Mouse (Mus musculus) C2C12 (cell line): ENCODE results near the gene Cers2. TPM values are rescaled to one million over a fixed set of nuclear protein-coding genes. Genes with fewer than 3 reads are reported as not detected.

ENCODE experiments used
- H3K27me3 ChIP-seq: one replicate; pipeline ENCODE4 v1.6.1; 2011; ENCODE audit not compliant: control insufficient read depth, insufficient read depth, insufficient read length
- H3K36me3 ChIP-seq: one replicate; pipeline ENCODE4 v1.6.1; 2011; ENCODE audit not compliant: control insufficient read depth, insufficient read depth
- H3K4me3 ChIP-seq: one replicate; pipeline ENCODE4 v1.5.1; 2011; ENCODE audit warnings: mild to moderate bottlenecking, control low read depth; ENCODE audit not compliant: poor library complexity, insufficient read depth, severe bottlenecking
- H3K79me2 ChIP-seq: one replicate; pipeline ENCODE4 v1.6.1; 2011; ENCODE audit not compliant: control insufficient read depth, insufficient read depth
- H3K79me3 ChIP-seq: one replicate; pipeline ENCODE4 v1.6.1; 2011; ENCODE audit warnings: low read depth, control low read depth
- H3ac ChIP-seq: one replicate; pipeline ENCODE3; 2011; ENCODE audit warnings: low read depth; ENCODE audit not compliant: control insufficient read depth, insufficient read length
- CEBPB ChIP-seq: IDR thresholded peaks from one replicate; pipeline ENCODE4 v1.6.1; 2011; ENCODE audit warnings: low read depth, mild to moderate bottlenecking, control low read depth, moderate library complexity
- CTCF ChIP-seq: IDR thresholded peaks from one replicate; pipeline ENCODE4 v1.5.1; 2011; ENCODE audit not compliant: control insufficient read depth, insufficient read depth, insufficient read length
- FOSL1 ChIP-seq: IDR thresholded peaks from one replicate; pipeline ENCODE4 v1.8.0; 2011; ENCODE audit warnings: mild to moderate bottlenecking, low read length; ENCODE audit not compliant: poor library complexity, insufficient read depth, severe bottlenecking
- MAX ChIP-seq: IDR thresholded peaks from one replicate; pipeline ENCODE4 v1.6.1; 2011; ENCODE audit warnings: mild to moderate bottlenecking, control low read depth
- MYOD1 ChIP-seq: IDR thresholded peaks from one replicate; pipeline ENCODE4 v1.6.1; 2011; ENCODE audit warnings: low read depth; ENCODE audit not compliant: control insufficient read depth, insufficient read length
- MYOG ChIP-seq: IDR thresholded peaks from one replicate; pipeline ENCODE4 v1.6.1; 2011; ENCODE audit not compliant: control insufficient read depth, insufficient read length; ENCODE audit errors: extremely low read depth
- USF1 ChIP-seq: IDR thresholded peaks from one replicate; pipeline ENCODE4 v1.6.1; 2011; ENCODE audit warnings: low read depth, mild to moderate bottlenecking, control low read depth, moderate library complexity
- polyA plus RNA-seq: library from polyadenylated mRNA; unstranded; fragments of >200 nt; fragmentation: generic; extraction: Trizol; gene quantifications from one replicate; pipeline ENCODE4 v1.2.1, GENCODE M21; 2012; ENCODE audit warnings: missing spikeins

Cers2 gene
- polyA plus RNA-seq, 1 experiment, result 146 TPM

DNA sequence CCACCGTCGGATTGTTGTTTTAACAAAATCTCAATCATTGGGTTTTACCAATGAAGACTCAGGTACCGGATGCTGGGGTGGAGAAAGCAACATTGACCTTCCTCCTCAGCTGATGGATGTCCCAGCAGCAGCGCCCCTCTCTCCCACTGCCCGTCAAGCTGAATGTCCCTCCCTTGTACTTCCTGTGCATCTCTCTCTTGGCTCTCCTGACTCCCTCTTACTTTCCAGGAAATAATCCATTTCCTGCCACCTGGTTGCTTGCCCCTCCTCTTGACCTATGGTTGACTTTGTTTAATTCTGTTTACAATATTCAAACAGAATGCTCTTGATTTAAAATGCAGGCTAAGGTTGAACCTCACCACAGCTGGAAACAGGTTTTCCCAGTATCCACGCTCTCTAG, 24.4 kb upstream of the Cers2 start:
- no peak overlapping the region for H3K4me3 ChIP-seq
- H3K79me2 ChIP-seq, result peaks cover 10% of the 10 kb centered on the region
- H3ac ChIP-seq, result no peak overlapping the region
- H3K36me3 ChIP-seq, result peaks cover 43% of the 10 kb centered on the region
- TF ChIP-seq CEBPB (no peak), MYOD1 (no peak), MYOG (no peak), CTCF (no peak), MAX (no peak), USF1 (no peak), FOSL1 (no peak)
- H3K27me3 ChIP-seq, result no peaks in the 10 kb centered on the region
- H3K79me3 ChIP-seq, result peaks cover 1% of the 10 kb centered on the region

DNA sequence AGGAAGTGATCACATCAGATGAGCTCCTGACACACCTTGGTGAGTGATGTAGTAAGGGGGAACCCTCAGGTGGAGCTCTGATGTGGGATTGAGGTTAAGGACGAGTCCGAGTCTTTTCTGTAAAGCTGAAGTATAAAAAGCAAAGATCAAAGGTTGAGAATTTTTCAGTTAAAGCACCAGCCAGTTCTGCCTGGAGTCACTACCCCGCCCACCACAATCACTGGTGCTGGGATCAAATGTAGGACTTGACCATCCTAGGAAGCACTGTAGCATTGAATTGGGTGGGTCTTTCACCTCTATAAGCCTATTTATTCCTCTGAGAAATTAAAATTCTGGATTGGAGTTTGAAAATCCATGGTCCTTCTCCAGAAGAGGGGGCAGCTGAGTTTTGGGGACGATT, 23.6 kb upstream of the Cers2 start:
- peaks cover 52% of the 10 kb centered on the region for H3K36me3 ChIP-seq
- H3K79me3 ChIP-seq, result peaks cover 1% of the 10 kb centered on the region
- peaks cover 2% of the 10 kb centered on the region for H3K79me2 ChIP-seq
- H3K27me3 ChIP-seq, result no peaks in the 10 kb centered on the region
- no peak overlapping the region for H3ac ChIP-seq
- TF ChIP-seq FOSL1 (no peak), MYOD1 (no peak), MAX (no peak), USF1 (no peak), CEBPB (no peak), MYOG (no peak), CTCF (no peak)
- no peak overlapping the region for H3K4me3 ChIP-seq

DNA sequence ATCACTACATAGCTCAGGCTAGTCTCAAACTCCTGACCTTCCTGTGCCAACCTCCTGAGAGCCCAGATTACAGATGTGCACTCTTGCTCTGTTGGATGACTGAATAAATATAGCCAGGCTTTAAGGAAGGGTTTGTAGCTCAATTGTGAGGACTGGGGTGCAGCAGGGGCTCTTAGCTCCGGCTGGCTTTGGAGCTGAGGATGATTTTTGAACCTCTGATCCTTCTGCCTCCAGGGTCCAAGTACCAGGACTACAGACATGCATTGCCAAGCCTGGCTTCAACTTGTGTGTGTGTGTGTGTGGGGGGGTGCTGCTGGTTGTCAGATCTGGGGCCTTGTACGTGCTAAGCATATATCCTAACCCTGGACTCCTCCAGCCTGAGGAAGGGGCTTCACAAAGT, 21.7 kb upstream of the Cers2 start:
- Histone ChIP-seq H3ac (no peak overlapping the region), H3K36me3 (peaks cover 61% of the 10 kb centered on the region), H3K79me3 (no peaks in the 10 kb centered on the region), H3K79me2 (no peaks in the 10 kb centered on the region), H3K4me3 (no peak overlapping the region), H3K27me3 (no peaks in the 10 kb centered on the region)
- TF ChIP-seq FOSL1, result no peak
- no peak for TF ChIP-seq MAX

DNA sequence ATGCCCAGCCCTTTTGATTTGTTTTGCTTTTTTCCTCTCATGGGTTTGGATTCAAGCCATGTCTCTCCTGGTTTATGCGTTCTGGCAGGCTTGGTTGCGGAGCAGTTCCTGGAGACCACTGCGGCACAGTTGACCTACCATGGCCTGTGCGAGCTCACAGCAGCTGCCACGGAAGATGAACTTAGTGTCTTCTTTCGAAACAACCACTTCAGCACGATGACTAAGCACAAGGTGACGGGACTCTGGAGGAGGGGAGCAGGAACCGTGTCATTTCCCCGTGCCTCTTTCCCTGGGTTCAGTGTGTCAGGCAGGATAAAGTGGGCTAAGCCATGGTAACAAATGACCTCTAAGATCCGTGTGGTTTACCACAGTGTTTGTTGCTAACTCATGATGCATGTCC, 21.1 kb upstream of the Cers2 start:
- Histone ChIP-seq H3K79me3 (no peaks in the 10 kb centered on the region), H3ac (no peak overlapping the region), H3K27me3 (no peaks in the 10 kb centered on the region), H3K4me3 (no peak overlapping the region), H3K36me3 (peaks cover 54% of the 10 kb centered on the region), H3K79me2 (no peaks in the 10 kb centered on the region)
- TF ChIP-seq CTCF (no peak), CEBPB (peak; percentile 67), MAX (no peak), USF1 (no peak), FOSL1 (peak; percentile 56), MYOG (no peak), MYOD1 (peak; percentile 90)

DNA sequence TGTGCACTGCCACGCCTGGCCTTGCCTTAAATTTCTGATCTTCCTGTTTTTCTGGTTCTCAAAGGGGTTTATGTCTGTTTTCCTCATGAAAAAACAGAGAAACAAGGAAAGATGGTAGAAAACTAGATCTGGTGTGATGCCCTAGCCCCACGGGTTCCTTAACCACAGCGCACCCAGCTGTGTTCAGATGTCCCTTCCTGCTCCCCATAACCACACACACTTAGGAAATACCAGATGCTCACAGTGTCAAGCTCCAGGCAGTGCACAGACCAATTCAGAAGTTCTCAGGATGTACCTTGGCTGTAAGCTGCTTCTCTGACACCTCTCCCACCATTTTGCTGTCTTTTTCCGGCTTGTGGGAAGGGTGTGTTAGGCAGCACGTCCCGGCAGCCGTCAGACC, 20.3 kb upstream of the Cers2 start:
- H3K36me3 ChIP-seq, result peaks cover 53% of the 10 kb centered on the region
- no peaks in the 10 kb centered on the region for H3K79me3 ChIP-seq
- no peaks in the 10 kb centered on the region for H3K27me3 ChIP-seq
- no peak overlapping the region for H3ac ChIP-seq
- no peak overlapping the region for H3K4me3 ChIP-seq
- H3K79me2 ChIP-seq, result no peaks in the 10 kb centered on the region
- no peak for TF ChIP-seq CEBPB
- TF ChIP-seq USF1, result no peak
- TF ChIP-seq MYOD1, result no peak
- no peak for TF ChIP-seq MYOG

DNA sequence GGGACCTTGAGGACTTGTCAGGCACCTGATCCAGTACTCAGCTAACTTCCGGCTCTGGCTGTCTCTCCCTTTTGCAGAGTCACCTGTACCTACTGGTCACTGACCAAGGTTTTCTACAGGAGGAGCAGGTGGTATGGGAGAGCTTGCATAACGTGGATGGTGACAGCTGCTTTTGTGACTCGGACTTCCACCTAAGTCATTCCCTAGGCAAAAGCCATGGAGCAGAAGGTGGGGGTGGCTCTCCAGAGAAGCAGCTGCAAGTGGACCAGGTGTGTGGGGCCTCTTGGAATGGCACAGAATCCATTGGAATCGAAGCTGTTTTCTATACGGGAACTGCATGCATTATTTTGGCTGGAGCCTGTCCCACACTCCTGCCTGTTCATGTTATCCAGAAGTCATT, 19.9 kb upstream of the Cers2 start:
- no peak overlapping the region for H3ac ChIP-seq
- no peak overlapping the region for H3K4me3 ChIP-seq
- peaks cover 49% of the 10 kb centered on the region for H3K36me3 ChIP-seq
- no peaks in the 10 kb centered on the region for H3K79me3 ChIP-seq
- TF ChIP-seq USF1 (no peak), MAX (no peak), MYOG (no peak), FOSL1 (no peak), CTCF (no peak), CEBPB (no peak)
- H3K27me3 ChIP-seq, result no peaks in the 10 kb centered on the region
- H3K79me2 ChIP-seq, result no peaks in the 10 kb centered on the region
